Mouse (Mus musculus): ENCODE measurements at regions not wholly inside any gene's neighbourhood (a gene's known extent, or its start where the extent isn't known, plus 50 kb on each side); places are given as distances from the start of the nearest gene placed in this dataset.

DNA sequence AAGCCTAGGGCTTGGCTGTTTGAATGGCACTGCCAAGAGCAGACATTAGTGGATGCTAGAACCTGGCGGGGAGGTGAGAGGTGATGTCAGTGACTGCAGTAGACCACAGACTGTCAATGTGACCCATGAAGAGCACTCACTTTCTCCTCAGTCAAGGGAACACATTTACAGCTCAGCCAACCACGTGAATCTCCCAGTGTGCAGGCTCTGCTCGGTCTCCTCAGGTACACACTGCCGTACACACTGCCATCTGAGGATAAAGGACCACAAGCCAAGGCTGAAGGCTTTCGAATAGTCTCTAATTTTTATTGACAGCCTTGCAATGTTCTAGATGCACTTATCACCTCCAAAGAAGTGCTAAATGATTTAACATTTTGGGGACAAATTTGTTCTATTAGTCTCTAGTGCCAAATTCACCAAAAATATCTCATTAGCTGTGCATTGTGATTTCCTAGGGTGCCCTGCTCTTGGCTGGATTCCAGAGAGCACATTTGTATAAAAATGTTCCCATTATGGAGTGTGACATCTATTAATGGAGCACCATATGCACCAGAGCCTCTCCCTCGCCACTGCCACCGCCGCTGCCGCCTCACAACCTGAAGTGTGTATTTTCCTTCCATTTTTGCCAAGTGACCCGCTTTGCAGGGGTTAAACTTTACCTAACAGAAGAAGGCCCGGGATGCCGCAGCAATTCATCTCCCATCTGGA lies 168.7 kb downstream of the Zfp326 start:
- DNase-seq = no peak

DNA sequence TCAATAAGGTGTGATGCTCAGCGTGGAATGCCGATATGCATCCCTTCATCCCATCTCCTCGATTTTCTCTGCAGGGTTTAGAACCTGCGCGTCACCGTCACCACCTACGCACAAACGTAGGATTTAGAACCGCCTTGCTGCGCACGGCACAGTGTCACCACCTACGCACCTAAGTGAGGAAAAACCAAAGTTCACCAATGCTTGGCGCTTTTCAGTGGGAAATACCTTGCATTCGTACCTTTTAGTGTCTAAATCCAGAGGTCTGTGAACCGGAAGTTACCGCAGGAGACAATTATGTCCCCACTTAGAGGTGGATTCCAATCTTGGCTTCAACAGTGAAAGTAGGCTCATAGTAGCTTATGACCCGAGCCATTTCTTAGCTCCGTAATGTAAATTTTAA lies 162.0 kb downstream of the Zfp326 start:
- DNase-seq = no peak

DNA sequence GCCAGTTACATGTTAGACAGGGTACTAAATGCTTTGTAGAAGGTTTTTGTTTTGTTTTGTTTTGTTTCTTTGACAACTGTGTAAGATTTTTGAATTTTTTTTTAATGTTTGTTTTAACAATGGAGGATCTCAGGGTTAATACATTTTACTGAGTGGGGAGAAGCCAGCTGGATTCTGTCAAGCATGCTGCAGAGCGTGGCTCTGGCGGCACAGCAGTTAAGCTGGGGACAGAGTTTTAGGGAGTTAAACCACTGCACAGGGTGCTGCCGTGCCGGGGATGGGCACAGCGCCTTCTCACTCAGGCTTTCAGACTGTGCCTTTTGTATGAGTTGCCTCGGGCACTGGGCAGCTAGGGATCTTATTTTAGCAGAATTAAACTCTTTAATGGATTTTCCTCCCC lies 159.8 kb downstream of the Zfp326 start:
- DNase-seq = peak; percentile 61 to 69

DNA sequence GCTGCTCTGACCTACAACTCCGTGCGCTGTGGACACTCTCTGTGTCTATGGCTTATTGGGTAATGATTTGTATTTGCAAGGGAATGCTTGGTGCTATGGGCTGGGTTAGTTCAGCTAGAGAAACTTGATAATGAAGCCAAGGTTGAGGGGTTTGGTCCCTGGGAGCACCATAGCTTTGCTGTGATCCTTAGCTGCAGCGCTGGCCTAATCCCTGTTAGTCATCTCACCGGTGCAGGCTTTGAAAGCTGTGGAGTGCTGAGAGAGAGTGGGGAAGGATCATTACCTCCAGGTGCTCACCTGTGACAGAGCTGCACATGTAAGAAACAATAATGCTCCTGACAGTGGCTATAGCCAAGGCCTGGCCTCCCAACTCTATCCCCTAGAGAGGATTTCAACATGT lies 156.6 kb downstream of the Zfp326 start:
- peak in 1 of 2 experiments; percentile 11 for DNase-seq

DNA sequence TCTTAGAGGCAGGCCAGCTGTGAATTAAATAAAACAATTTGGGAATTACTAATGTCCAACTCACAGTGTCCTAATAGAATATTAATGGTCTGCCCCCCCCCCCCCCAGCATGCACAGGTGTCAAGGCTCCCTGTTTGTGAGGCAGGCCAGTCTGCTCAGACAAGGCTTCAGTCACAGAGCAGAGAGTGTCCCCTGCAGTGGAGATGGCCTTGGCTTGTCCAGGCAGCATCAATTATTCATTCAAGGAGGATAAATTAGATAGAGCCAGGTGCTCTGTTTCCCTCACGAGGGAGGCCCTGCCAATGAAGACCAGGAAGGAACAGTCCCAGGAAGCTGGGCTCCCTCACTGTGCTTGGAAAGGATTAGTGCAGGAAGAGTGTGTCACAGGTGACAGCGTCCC lies 150.5 kb downstream of the Zfp326 start:
- no peak for DNase-seq

DNA sequence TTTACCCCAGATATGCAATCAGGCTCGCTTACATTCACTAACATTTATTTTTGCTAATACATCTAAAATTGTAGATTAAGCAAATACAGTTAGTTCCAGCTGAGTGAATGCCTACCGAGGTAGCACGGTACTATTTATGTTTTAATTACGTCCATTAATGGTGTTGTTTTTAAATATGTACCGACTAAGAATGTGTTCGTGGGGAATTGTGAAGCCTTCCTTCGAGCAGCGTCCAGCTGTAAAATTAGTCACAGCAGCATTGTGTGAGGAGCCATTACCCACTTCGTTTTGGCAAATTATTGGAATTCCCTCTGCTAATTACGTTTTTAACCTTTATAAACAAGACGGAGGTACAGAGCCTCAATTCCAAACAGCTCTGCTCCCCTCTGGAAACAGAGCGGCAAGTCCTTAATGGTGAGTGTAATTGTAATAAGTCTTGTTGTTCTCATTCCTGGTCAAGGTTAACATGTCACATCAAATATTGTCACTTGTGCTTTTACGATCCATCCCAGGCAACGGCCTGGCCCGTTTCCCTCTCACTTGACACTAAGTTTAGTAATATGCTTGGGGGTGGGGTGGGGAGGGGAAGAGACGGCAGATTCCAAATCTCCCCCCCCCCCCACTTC lies 128.0 kb downstream of the Zfp326 start:
- DNase-seq = no peak

DNA sequence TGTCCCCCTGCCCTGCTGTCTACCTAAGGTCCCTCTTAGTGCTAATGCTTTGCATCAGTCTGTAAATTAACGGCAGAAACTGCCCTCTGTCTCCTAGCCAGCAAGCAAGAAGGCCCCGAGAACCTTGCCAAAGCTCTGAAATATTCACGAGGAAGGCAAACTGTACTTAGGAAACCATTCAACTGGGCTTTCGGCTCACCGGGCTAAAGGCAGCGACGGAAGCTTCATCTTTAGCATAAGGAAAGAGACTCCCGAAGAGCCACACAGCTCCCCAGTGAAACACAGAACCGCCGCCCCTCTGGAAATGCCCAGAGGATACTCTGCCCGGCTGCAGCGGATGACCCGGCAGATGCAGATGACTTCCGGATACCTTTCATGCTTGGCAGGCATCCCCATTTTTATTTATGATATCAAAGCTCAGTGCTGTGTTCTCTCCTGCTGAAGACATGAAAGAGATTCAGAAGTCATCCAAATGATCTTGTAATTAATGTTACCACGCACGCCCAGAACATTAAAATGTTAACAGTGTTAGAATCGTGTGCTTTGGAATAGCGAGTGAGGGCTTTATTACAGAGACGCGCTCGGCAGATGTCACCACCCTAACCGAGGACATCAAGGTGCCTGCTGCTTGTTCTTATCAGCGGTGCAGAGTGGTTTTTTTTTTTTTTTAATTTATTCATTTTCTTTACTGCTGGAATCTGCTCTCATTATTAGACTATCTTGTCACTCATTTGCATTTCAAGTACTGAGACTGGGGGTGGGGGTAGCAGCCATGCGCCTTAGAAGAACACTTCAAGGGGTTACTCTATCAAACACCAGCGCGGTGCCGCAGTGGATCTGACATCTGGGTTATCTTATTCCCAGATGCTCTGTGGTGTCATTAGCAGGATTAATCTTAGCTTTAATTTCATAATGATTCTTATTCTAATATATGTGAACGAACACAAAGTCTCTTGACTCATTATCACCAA lies 127.2 kb downstream of the Zfp326 start:
- peak in 1 of 2 experiments; percentile 10 for DNase-seq

DNA sequence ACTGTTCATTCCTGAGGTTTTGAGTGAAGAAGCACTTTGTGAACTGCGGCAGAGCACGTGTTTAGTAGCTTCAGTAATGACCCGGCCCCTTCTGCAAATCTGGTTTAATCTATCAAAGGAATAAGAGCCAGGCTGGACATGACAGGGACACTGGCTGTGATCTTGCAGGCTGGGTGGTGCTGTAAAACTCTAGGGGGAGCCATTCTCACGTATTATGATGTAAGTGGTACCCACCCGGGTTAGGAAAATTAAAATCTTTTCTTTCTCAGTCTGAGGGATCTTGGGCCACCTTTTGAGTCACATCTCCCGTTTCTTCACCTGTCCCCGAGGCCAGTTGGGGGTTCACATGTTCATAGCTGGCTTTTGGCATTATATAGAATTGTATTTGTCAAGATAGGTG lies 126.0 kb downstream of the Zfp326 start:
- DNase-seq = peak; percentile 32 to 44

DNA sequence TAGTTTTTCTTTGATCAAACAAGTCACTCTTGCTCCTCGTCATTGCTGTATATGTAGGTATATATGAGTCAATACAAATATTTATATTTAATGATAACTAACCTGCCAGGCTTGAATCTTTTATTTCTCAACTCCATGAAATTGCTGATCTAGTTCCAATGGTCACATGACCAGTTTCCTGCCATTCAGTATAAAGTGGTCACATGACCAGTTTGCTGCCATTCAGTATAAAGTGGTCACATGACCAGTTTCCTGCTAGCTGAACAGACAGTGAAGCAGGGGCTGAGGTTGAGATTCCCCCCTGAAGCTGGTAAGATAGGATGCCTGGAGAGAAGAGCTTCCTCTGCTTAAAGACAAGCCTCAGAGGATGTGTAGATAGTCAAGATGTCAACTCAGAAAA lies 117.9 kb downstream of the Zfp326 start:
- no peak for DNase-seq

DNA sequence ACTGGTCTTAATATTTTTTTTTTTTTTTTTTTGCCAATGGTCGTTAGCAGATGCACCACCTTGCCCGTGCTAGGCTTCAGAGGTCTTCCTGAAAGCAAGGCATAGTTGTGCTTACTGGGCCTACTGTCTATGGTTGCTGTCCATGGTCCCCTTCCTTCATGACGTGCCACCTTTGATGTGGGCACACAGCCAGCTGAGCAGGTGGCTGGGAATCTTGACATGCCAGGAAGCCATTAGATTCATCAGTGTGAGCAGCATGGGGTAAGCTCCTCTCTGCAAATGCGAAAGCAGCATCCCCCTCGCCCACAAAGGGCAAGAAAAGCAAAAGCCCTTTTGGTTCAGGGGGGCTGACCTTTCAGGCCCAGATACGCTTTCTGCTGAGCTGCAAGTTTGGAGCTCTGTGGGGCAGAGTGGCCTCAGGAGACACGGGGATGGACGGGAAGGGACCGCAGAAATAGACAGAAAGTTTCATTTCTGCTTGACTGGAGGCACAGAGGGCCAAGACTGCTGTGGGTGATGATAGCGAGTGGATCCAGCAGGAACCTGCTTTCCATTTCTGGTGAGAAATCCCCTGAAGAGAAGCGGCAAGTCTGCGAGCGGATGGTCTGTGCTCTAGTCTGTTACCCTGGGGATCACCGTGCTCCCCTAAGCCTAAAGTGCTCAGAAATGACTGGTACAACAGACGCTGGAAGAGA lies 116.8 kb downstream of the Zfp326 start:
- peak in 1 of 2 experiments; percentile 13 for DNase-seq

DNA sequence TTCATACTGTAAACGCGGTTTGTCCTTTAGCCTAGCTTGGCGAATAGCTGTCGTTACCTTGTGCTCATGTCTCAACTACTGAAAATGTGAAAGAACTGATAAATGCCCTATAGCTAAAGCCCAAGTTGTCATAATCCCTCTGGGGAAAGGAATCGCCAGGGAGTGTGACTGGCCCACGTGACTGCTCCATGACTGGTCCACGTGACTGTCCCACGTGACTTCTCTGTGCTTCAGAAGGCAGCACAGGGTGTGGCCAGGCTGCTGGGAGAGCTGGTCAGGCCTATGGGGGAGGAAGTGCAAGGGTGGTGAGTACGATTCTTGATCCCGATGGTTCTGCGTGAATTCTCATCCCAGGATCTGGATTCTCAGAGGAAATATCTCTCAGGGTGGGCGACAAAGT lies 114.4 kb downstream of the Zfp326 start:
- DNase-seq = no peak

DNA sequence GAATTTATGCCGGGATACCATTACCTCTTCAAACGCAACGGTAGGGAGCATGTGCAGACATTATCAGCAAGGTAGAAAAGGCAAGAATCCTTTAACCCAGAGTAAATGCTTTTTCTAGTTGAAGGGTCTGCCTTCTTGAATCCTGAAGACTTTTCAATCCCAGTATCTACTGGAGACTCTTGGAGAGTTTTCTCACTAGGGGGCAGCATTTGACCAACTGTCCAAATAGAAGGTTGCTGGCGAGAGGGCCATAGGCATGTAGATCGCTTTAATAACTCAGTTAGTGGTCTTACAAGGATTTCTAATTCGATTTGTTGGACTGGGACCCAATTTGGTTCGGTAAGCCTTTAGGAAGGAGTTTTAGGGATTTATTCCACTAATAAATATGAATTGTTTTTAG lies 110.0 kb downstream of the Zfp326 start:
- DNase-seq = peak; percentile 50 to 61

DNA sequence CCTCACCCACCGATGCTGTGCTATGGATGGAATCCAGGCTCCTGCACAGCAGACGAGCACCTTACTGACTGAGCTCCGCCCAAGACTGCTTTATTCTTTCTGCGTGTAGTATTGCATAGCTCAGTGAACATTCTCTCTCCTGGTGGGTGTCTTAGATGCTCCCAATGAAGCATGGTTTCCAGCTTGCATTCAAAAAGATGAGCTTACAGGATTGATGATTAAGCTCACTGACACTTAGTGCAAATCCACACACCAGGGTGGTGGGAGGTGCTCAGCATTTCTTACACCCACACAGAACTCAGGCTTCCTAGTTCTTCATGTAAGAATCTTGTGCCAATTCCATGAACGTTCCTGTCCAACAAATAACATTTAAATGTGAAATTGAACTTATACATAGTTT lies 106.8 kb downstream of the Zfp326 start:
- no peak for DNase-seq

DNA sequence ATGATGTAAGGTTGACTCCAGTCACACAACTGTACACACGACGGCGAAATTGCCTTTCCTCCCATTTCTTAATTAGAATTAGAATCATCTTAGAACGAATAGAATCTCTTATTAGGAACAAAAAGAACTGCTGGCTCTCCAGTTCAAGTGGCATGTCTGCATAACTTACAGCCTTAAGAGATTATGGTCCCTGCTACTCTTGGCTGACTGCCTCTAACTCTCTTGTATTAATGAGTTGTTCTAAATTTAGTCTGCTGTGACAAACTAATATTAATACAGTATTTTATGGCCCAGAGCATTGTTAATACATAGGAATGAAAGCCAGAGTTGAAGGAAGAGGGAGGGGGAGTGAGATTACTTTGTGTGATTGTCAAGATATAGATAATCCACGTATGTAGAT lies 100.4 kb downstream of the Zfp326 start:
- DNase-seq = no peak

DNA sequence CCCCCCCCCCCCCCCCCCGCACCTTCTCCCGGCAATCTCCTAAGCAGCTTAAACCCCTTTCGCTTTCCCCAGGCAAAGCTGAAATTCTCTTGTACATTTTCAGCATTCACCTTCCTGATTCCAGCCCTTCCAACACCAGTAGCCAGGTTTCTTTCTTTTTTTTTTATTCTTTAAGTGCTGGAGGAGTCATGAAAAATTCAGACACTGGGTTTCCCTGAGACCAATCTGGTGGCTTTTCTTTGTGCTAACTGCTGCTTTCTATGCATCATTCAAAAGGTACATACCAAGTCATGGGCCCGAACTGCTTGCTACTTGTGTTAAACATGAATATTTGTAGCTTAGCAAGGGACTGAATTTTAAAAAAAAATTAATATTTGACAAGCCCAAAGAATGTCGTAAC lies 99.7 kb downstream of the Zfp326 start:
- no peak for DNase-seq

DNA sequence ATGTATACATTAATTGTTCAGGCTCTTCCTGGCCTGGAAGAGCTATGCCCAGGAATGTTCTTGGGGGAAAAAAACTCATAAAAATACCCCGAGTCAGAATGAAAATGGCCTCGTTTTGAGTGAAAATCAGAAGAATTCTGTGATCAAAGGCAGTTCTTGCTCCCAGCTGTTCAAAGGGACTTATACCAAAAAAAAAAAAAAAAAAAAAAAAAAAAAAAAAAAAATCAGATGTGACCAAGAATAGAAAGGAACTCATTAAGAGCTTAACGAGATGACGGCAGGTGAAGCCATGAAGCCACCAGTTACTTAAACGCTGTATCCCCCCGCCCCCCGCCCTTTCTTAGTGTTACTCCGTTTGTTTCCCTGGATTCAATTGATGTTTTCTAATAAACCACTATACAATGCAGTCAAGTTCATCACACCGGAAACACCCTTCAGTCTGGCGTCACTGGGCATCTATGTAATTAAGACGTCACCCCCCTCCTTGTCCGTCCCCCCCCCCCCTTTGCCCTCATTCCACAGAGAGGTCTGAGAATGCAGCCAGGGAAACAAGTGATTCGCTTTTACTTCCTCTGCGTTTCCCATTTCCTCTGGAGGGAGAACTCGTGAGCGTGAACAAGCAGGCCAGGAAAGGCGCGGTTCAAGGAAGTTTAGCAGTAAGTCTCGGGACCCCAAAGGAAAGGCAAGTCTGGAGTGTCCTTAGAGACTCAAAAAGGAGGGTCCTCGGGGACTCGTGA lies 99.1 kb downstream of the Zfp326 start:
- peak; percentile 15 to 40 for DNase-seq

DNA sequence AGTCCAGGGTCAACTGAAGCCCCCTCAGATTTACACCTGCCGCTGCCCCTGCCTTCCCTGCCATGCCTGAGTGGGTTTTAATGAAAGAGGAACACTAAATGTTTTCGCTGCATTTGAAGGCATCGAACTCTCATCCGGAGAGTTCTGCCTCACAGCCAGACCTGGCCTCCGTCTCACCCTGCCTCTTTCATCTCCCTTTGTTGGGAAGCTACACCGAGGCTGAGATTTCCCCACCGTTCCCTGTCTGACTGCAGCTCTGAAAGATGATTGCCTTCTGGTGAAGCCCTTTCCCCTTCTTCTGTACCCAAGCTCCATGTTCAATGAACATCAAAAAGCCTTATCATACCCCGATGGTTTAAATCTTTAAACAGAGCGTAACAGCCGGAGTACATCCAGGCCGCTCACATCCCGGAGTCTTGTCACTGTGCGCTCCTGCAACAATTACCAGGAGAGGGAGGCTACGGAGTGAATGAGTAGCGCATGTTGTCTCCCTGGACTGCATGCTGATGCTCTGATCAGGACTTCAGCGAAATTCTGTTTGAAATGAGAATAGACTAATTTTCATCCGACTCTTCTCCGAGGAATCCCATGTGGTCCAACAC lies 98.3 kb downstream of the Zfp326 start:
- DNase-seq = no peak

Measured in kidney, postnatal 4 days (tissue).